Mouse (Mus musculus) heart, embryonic 14.5 days (tissue): Measurements from ENCODE around the gene Nckap1l. TPM values are rescaled to one million over a fixed set of nuclear protein-coding genes. Genes with fewer than 3 reads are reported as not detected.

Experiments used
- ATAC-seq: fragments of 200-750 bp; cut with Nextera tagmentation; 2 replicates; pipeline ENCODE4 v1.8.0; 2017; ENCODE audit warnings: low read depth, moderate TSS enrichment; ENCODE audit not compliant: insufficient number of reproducible peaks, insufficient read depth, low FRiP score
- H3K27ac ChIP-seq, 2 experiments: fragments of 200-500 bp in 1 of 2; fragments of 300-500 bp in 1 of 2; sonication (generic) in 1 of 2; replicated peaks in 1 of 2; 2 replicates each; pipeline ENCODE4 v1.5.1; 2012 to 2014; ENCODE audit warnings: low read depth in 2 of 2, low read length in 2 of 2, control low read depth in 1 of 2, mild to moderate bottlenecking in 1 of 2, mixed read lengths in 1 of 2; ENCODE audit not compliant: control insufficient read depth in 1 of 2, insufficient read depth in 1 of 2
- H3K27me3 ChIP-seq: fragments of 300-500 bp; sonication (generic); 2 replicates; pipeline ENCODE4 v1.6.1; 2014; ENCODE audit warnings: mild to moderate bottlenecking, low read length, control low read depth; ENCODE audit not compliant: control insufficient read depth, insufficient read depth
- H3K36me3 ChIP-seq: fragments of 300-500 bp; sonication (generic); 2 replicates; pipeline ENCODE4 v1.6.1; 2014; ENCODE audit warnings: mild to moderate bottlenecking, control low read depth, low read length, mixed read lengths; ENCODE audit not compliant: control insufficient read depth, insufficient read depth
- H3K4me1 ChIP-seq, 2 experiments: fragments of 200-500 bp in 1 of 2; fragments of 300-500 bp in 1 of 2; sonication (generic) in 1 of 2; 2 replicates each; pipeline ENCODE4 v1.6.1; 2012 to 2014; ENCODE audit warnings: low read length in 2 of 2, control low read depth in 1 of 2, mixed read lengths in 1 of 2; ENCODE audit not compliant: control insufficient read depth in 2 of 2, insufficient read depth in 2 of 2
- H3K4me2 ChIP-seq: fragments of 300-500 bp; sonication (generic); 2 replicates; pipeline ENCODE4 v1.6.1; 2014; ENCODE audit warnings: mild to moderate bottlenecking, low read length
- H3K4me3 ChIP-seq, 2 experiments: fragments of 200-500 bp in 1 of 2; fragments of 300-500 bp in 1 of 2; sonication (generic) in 1 of 2; 2 replicates each; pipeline ENCODE4 v1.5.1; 2012 to 2014; ENCODE audit warnings: low read length in 2 of 2, mild to moderate bottlenecking in 2 of 2, control low read depth in 1 of 2, low read depth in 1 of 2, moderate library complexity in 1 of 2; ENCODE audit not compliant: control insufficient read depth in 1 of 2, insufficient read depth in 1 of 2
- H3K9ac ChIP-seq: fragments of 300-500 bp; sonication (generic); 2 replicates; pipeline ENCODE4 v1.6.1; 2014; ENCODE audit warnings: mild to moderate bottlenecking, low read length
- H3K9me3 ChIP-seq: fragments of 300-500 bp; sonication (generic); 2 replicates; pipeline ENCODE4 v1.6.1; 2016; ENCODE audit warnings: low read length, control low read depth; ENCODE audit not compliant: control insufficient read depth
- WGBS: fragments of 180-500 bp; shearing (Covaris S2); extraction: QIAGEN DNeasy Blood & Tissue Kit; methylation state at CpG from one replicate; pipeline ENCODE4 v1.1.7; 2014; 5-methylcytosine and 5-hydroxymethylcytosine counted together
- polyA plus RNA-seq: library from polyadenylated mRNA; unstranded; fragments of >200 nt; fragmentation: Nextera tagmentation; extraction: Ambion mirVana; gene quantifications from 2 replicates; pipeline ENCODE4 v1.2.1, GENCODE M21; 2014

Gene Nckap1l
- polyA plus RNA-seq, 1 experiment from 2014 or later, result 1.9 TPM

DNA sequence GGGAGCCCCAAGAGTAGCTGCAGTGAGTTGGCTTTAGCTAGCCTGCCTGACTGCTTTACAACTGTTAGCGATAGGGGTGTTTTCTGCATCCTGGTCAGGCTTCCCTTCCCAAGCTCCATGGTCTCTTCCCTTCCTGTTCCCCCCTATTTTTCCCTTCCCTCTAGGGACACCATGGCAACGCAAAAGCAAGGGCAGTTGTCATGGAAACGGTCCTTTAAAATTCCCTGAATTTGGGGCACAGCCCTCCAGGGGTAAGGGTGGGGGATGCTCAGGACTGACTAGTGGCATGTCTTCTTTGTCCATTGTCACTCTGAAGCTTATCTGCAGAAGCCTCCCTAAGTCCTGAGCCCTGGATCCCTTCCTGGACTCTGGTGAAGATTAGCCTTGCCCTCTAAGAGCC is 69.6 kb downstream of the Nckap1l start:
- H3K36me3 ChIP-seq, result peaks cover 8% of the 10 kb centered on the region; the same call in 1 of the 2 replicates
- WGBS, result 69% methylated on average over 3 of the region's 3 CpGs
- no peak overlapping the region for H3K4me2 ChIP-seq
- no peaks in the 10 kb centered on the region for H3K9me3 ChIP-seq
- H3K4me3 ChIP-seq, result no peak overlapping the region
- ATAC-seq, result no peak
- peaks cover 9 to 10% of the 10 kb centered on the region in 2 experiments for H3K4me1 ChIP-seq
- no peak overlapping the region for H3K9ac ChIP-seq
- H3K27me3 ChIP-seq, result no peaks in the 10 kb centered on the region
- H3K27ac ChIP-seq, result no peak overlapping the region

DNA sequence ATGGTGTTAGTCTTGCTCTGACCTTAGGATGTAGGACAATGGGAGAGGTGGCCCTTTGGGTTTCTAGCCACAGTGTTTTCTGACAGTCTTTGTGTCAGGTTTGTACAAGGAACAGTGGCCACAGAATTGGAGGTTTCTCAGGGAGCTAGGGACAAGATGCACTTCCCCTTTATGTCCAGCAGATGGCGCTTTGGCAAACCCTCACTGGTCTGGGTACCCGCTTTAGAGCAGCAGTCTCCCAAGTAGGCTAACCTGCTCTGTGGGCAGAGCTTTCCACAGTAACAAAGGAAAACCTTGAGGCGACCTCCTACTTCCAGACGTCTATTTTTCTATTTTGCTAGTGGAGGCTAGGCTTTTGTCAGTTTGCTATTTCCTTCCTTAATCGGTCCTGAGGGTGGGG is 76.8 kb downstream of the Nckap1l start:
- Histone ChIP-seq H3K9me3 (no peaks in the 10 kb centered on the region), H3K4me3 (no peak overlapping the region), H3K36me3 (peaks cover 15% of the 10 kb centered on the region; the same call in 1 of the 2 replicates), H3K4me2 (no peak overlapping the region), H3K27me3 (no peaks in the 10 kb centered on the region), H3K27ac (no peak overlapping the region), H3K9ac (no peak overlapping the region), H3K4me1 (no peaks in the 10 kb centered on the region; a peak in 1 of 4 replicates)
- WGBS, result 8% methylated on average over 5 of the region's 5 CpGs
- ATAC-seq, result no peak

DNA sequence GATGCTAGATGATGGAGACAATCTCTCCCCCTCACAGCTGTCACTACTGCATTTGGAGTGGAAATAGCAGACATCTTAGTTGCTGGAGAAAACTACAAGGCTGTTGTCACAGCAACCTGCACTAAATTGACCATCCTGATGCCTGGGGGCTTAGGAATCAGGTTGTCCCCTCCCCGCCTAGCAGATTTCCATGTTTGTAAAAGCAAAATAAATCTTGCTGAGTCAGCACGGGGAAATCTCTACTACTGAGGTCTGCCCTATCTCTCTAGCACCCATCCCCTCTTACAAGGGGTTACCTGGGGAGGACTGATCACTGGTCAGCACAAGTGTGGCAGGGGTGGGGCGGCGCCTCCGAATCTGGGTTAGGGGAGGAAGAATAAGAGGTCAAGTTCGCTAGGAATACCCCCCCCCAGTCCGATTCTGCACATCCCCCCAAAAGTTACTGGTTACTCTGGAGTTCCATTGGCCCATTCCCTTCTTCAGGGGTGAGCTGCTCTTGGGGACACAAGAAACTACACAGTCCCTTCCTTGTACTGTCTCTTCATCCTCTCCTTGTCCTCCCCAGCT is 80.5 kb downstream of the Nckap1l start:
- Histone ChIP-seq H3K9ac (no peak overlapping the region), H3K9me3 (no peaks in the 10 kb centered on the region), H3K4me3 (no peak overlapping the region), H3K27me3 (no peaks in the 10 kb centered on the region), H3K4me2 (no peak overlapping the region), H3K27ac (no peak overlapping the region), H3K36me3 (0 out of 2 replicates have a peak, but pooled peaks cover 5% of the 10 kb centered on the region), H3K4me1 (peaks cover 7 to 11% of the 10 kb centered on the region in 2 experiments; a peak in 3 of 4 replicates)
- WGBS, result 85% methylated on average over 7 of the region's 7 CpGs
- ATAC-seq, result no peak

DNA sequence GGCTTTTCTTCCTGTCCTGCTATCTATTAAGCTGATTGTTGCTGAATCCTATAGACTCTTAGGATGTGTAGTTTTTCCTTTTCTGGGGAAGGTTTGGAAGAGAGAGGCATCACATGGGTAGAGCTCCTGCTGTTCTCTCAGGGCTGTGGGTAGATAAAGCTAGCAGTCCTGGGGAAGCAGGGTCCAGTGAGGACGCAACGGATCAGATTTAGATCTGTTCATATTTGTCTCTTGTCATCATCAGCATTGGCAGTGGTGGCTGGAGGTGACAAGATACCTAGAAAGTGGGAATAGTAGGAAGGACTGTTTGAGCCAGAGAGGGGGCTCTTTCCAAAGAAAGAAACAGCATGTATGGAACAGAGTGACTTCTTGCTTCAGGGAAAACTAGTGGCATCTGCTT is 81.4 kb downstream of the Nckap1l start:
- Histone ChIP-seq H3K36me3 (0 out of 2 replicates have a peak, but pooled peaks cover 5% of the 10 kb centered on the region), H3K27me3 (no peaks in the 10 kb centered on the region), H3K4me1 (peaks cover 7 to 11% of the 10 kb centered on the region in 2 experiments; a peak in 3 of 4 replicates), H3K4me3 (no peak overlapping the region), H3K4me2 (no peak overlapping the region), H3K9me3 (no peaks in the 10 kb centered on the region), H3K9ac (no peak overlapping the region), H3K27ac (no peak overlapping the region)
- 53% methylated on average over 2 of the region's 2 CpGs for WGBS
- no peak for ATAC-seq

DNA sequence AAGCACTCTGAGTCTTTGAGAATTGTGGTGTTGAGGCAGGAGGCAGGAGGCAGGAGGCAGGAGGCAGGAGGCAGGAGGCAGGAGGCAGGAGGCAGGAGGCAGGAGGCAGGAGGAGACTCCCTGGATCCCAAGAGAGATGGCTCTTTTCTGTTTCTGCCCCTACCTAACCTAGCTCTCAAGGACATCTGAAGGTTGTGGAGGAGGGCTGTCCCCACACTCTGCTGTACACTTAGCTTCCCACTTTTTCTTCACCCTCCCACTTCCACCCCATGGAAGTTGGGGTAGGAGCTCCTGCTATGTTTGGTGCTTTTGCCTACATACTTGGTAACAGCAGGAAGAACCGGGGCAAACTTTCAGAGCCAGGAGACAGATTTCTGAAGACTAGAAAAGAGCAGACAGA is 82.2 kb downstream of the Nckap1l start:
- Histone ChIP-seq H3K9me3 (no peaks in the 10 kb centered on the region), H3K9ac (no peak overlapping the region), H3K27me3 (no peaks in the 10 kb centered on the region), H3K4me1 (peaks cover 7 to 11% of the 10 kb centered on the region in 2 experiments; a peak in 3 of 4 replicates), H3K4me2 (no peak overlapping the region), H3K36me3 (0 out of 2 replicates have a peak, but pooled peaks cover 5% of the 10 kb centered on the region), H3K27ac (0 out of 4 replicates have a peak overlapping the region, but pooled peaks of 1 of the 2 experiments have one; percentile 77), H3K4me3 (no peak overlapping the region)
- WGBS, result 43% methylated on average over 1 of the region's 1 CpGs
- ATAC-seq, result no peak

DNA sequence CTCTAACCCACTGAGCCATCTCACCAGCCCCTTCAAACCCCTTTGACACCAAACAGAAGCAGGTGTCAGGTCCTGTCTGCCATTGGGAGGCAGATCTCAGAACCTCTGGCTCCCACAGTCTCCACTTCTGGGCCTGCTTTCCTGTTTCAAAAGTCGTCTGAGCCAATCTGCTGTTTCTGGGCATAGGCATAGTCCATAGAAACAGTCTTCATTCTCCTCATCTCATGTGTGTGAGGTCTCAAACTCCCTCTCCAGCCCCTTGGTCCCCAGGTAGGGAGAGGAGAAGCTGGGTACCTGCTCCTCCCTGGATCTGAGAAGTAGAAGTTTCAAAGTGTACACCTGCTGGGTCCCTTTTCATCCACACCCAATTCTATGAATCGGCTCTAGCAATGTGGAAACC is 82.9 kb downstream of the Nckap1l start:
- WGBS, result 12% methylated on average over 2 of the region's 2 CpGs
- H3K36me3 ChIP-seq, result 0 out of 2 replicates have a peak, but pooled peaks cover 5% of the 10 kb centered on the region
- no peaks in the 10 kb centered on the region for H3K9me3 ChIP-seq
- no peaks in the 10 kb centered on the region for H3K27me3 ChIP-seq
- ATAC-seq, result no peak
- H3K4me3 ChIP-seq, result peak overlapping the region; percentile 68 to 82
- peak overlapping the region; percentile 77 to 91 for H3K27ac ChIP-seq
- H3K4me1 ChIP-seq, result peaks cover 7 to 11% of the 10 kb centered on the region in 2 experiments; a peak in 3 of 4 replicates
- peak overlapping the region; percentile 91 for H3K4me2 ChIP-seq
- H3K9ac ChIP-seq, result peak overlapping the region; percentile 77

DNA sequence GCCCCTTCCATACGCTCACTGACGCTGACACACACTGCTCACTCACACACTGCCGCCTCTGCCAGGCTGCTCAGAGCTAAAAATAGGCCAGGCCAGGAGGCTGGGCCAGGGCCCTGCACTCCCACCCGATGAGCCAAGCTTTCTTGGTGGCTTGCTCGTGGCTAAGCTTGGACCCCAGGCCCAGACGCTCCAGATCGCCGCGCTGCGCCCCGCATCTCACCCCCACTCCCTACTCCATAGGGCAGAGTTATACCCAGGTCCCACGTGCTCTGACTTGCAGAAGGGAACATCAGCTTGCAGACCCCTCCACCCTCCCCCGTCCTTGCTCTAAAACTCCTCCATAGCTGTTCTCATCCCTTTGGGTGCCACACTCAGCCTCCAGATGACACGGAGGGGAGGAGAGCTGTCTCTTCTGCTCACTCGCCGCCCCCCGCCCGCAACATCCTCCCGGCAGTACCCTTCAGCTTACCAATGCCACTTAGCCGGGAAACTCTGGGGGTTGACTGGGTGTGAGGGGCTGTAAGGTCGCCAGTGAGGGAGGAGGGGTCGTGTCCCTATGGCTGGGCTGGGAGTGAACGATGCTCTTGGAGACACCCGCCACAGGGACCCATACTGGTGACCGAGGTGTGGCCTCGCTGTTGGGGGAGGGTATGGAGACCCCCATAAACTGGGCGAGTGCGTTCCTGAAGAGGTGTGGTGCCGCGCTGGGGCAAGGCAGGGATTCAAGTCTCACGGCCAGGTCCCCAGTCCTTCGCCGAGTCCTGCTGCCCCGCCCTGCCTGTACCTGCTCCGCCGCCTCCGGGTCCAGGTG is 83.6 kb downstream of the Nckap1l start:
- Histone ChIP-seq H3K4me2 (peak overlapping the region; percentile 91), H3K9me3 (no peaks in the 10 kb centered on the region), H3K4me3 (peak overlapping the region; percentile 68 to 82), H3K27ac (peak overlapping the region; percentile 77 to 91), H3K36me3 (0 out of 2 replicates have a peak, but pooled peaks cover 5% of the 10 kb centered on the region), H3K27me3 (no peaks in the 10 kb centered on the region), H3K9ac (peak overlapping the region; percentile 77), H3K4me1 (peaks cover 7 to 11% of the 10 kb centered on the region in 2 experiments; a peak in 3 of 4 replicates)
- WGBS, result under 1% methylated on average over 37 of the region's 37 CpGs
- peak; percentile 58; the same call in 1 of the 2 replicates for ATAC-seq
